Mouse (Mus musculus) liver, embryonic 16.5 days (tissue): ENCODE results near the gene Tmem108. TPM values are rescaled to one million over a fixed set of nuclear protein-coding genes. Genes with fewer than 3 reads are reported as not detected.
"Not testable (repeated sequence)": the region's sequence is repeated elsewhere in the genome, so short reads cannot be mapped to it uniquely, and the experiment has no call there.

Experiments used
- ATAC-seq: fragments of 200-750 bp; cut with Nextera tagmentation; 2 replicates; pipeline ENCODE4 v1.8.0; 2017; ENCODE audit warnings: low read depth, mild to moderate bottlenecking, moderate number of reproducible peaks, moderate library complexity
- H3K27ac ChIP-seq: fragments of 300-500 bp; sonication (generic); 2 replicates; pipeline ENCODE4 v1.5.1; 2014; ENCODE audit warnings: mild to moderate bottlenecking, low read length
- H3K27me3 ChIP-seq: fragments of 300-500 bp; sonication (generic); 2 replicates; pipeline ENCODE4 v1.6.1; 2014; ENCODE audit warnings: low read depth, low read length, mixed read lengths; ENCODE audit not compliant: control insufficient read depth, insufficient read depth
- H3K36me3 ChIP-seq: fragments of 300-500 bp; sonication (generic); 2 replicates; pipeline ENCODE4 v1.6.1; 2014; ENCODE audit warnings: mild to moderate bottlenecking; ENCODE audit not compliant: control insufficient read depth, insufficient read depth
- H3K4me1 ChIP-seq: fragments of 300-500 bp; sonication (generic); 2 replicates; pipeline ENCODE4 v1.6.1; 2014; ENCODE audit warnings: low read depth, low read length, mixed read lengths; ENCODE audit not compliant: control insufficient read depth
- H3K4me2 ChIP-seq: fragments of 300-500 bp; sonication (generic); 2 replicates; pipeline ENCODE4 v1.6.1; 2014; ENCODE audit warnings: low read depth, low read length, mixed read lengths
- H3K4me3 ChIP-seq: fragments of 300-500 bp; sonication (generic); 2 replicates; pipeline ENCODE4 v1.5.1; 2014; ENCODE audit warnings: low read depth, mild to moderate bottlenecking, low read length
- H3K9ac ChIP-seq: fragments of 300-500 bp; sonication (generic); 2 replicates; pipeline ENCODE4 v1.6.1; 2014; ENCODE audit warnings: low read depth, low read length
- H3K9me3 ChIP-seq: fragments of 300-500 bp; sonication (generic); replicated peaks from 2 replicates; pipeline ENCODE4 v1.6.1; 2016; ENCODE audit warnings: low read length; ENCODE audit not compliant: control insufficient read depth
- WGBS: fragments of 180-500 bp; shearing (Covaris S2); extraction: QIAGEN DNeasy Blood & Tissue Kit; methylation state at CpG from one replicate; pipeline ENCODE4 v1.1.7; 2014; ENCODE audit not compliant: insufficient replicate concordance; 5-methylcytosine and 5-hydroxymethylcytosine counted together
- polyA plus RNA-seq: library from polyadenylated mRNA; unstranded; fragments of >200 nt; fragmentation: Nextera tagmentation; extraction: Ambion mirVana; gene quantifications from 2 replicates; pipeline ENCODE4 v1.2.1, GENCODE M21; 2015

Gene Tmem108
- polyA plus RNA-seq, 1 experiment from 2014 or later = 1.9 TPM

DNA sequence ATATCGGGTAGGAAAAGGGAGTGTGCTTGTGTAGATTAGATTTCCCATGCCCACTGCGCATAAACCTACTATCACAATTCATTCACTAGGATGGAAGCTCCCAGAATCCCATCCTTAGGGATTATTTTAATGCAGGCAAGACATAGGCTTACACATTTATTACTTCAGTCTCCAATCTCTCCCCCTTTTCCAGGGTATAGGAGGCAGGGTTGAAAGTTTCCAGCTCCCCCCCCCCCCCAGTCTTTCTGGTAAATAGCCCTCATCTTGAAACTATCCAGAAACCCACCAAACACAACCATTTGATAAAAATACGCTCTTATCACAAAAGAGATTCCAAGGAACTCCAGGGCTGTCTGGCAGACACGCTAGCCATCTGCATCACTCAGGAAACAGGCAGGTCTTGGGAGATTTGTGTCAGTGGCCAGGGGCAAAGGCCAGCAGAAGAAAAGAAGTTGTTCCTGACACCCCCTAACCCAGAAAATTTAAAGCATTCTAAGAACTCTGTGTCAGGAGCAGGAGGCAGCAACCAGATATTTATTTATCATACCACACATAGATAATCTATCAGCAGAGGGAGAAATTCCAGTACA is 79.8 kb downstream of the Tmem108 start:
- no peaks in the 10 kb centered on the region for H3K27me3 ChIP-seq
- no peak overlapping the region for H3K9ac ChIP-seq
- WGBS = 46% methylated on average over 4 of the region's 4 CpGs
- no peak overlapping the region for H3K4me2 ChIP-seq
- no peaks in the 10 kb centered on the region for H3K4me1 ChIP-seq
- H3K4me3 ChIP-seq = no peak overlapping the region
- H3K36me3 ChIP-seq = no peaks in the 10 kb centered on the region
- no peak for ATAC-seq
- H3K9me3 ChIP-seq = no peaks in the 10 kb centered on the region
- no peak overlapping the region for H3K27ac ChIP-seq

GRCm38 (mm10) chr9:103679234-103679633 is 82.4 kb downstream of the Tmem108 start:
- Histone ChIP-seq H3K27ac (no peak overlapping the region), H3K4me1 (no peaks in the 10 kb centered on the region), H3K4me3 (no peak overlapping the region), H3K9me3 (no peaks in the 10 kb centered on the region), H3K36me3 (no peaks in the 10 kb centered on the region), H3K4me2 (no peak overlapping the region), H3K27me3 (no peaks in the 10 kb centered on the region), H3K9ac (no peak overlapping the region)
- no peak for ATAC-seq
- 33% methylated on average over 2 of the region's 2 CpGs for WGBS

- Histone ChIP-seq H3K36me3 (no peaks in the 10 kb centered on the region), H3K4me1 (no peaks in the 10 kb centered on the region), H3K27ac (no peak overlapping the region), H3K9ac (no peak overlapping the region), H3K27me3 (no peaks in the 10 kb centered on the region), H3K4me2 (no peak overlapping the region), H3K4me3 (no peak overlapping the region), H3K9me3 (no peaks in the 10 kb centered on the region)
- ATAC-seq = no peak
- 56% methylated on average over 7 of the region's 7 CpGs for WGBS
Measured at GRCm38 (mm10) chr9:103678531-103679060, 83.0 kb downstream of the Tmem108 start.

DNA sequence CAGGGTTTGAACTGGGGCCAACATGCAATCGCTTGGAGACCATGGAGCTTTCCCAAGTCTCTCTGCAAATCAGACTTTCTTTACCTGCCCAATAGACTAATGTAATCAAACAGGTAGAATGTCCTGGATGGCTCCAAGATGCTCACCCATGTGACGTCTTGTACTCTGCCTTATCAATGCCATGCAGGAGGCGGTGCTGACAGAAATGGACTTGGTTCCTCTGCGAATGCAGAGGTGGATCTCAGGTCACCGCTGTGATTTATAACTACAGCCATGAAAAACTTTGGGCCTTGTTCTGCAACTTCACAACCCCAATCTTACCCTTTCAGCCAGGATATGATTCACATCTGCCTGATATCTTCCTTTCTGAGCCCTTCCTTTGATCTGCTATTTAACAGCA is 83.8 kb downstream of the Tmem108 start:
- Histone ChIP-seq H3K4me1 (no peaks in the 10 kb centered on the region), H3K27ac (no peak overlapping the region), H3K4me2 (no peak overlapping the region), H3K4me3 (no peak overlapping the region), H3K9me3 (no peaks in the 10 kb centered on the region), H3K27me3 (no peaks in the 10 kb centered on the region), H3K9ac (no peak overlapping the region), H3K36me3 (no peaks in the 10 kb centered on the region)
- no peak for ATAC-seq
- 59% methylated on average over 5 of the region's 5 CpGs for WGBS

- Histone ChIP-seq H3K4me3 (no peak overlapping the region), H3K27me3 (no peaks in the 10 kb centered on the region), H3K9me3 (no peaks in the 10 kb centered on the region), H3K9ac (no peak overlapping the region), H3K4me2 (no peak overlapping the region), H3K27ac (no peak overlapping the region), H3K36me3 (no peaks in the 10 kb centered on the region), H3K4me1 (no peaks in the 10 kb centered on the region)
- ATAC-seq = no peak
- 64% methylated on average over 13 of the region's 13 CpGs for WGBS
Measured at GRCm38 (mm10) chr9:103675721-103676480, 85.7 kb downstream of the Tmem108 start.

DNA sequence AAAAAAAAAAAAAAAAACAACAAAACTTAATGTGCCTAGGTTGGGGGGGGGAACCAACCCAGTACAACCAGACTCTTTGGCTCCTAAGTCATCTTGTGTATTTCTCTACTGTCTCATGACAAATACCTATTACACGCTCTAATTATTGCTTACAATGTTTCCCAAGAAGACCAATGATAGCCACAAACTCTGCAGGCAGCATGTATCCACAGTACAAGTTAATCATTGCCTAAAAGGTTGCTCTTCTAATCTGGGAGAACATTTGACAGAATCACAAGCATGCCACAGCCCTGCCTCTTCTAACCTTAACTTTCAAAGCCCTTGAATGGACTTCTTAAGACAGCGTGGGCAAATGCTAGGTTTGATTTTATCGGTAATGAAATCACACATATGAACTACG is 88.8 kb downstream of the Tmem108 start:
- no peaks in the 10 kb centered on the region for H3K36me3 ChIP-seq
- no peaks in the 10 kb centered on the region for H3K4me1 ChIP-seq
- H3K9ac ChIP-seq = no peak overlapping the region
- WGBS = 66% methylated on average over 4 of the region's 4 CpGs
- no peaks in the 10 kb centered on the region; the same call in 1 of the 2 replicates for H3K9me3 ChIP-seq
- H3K27ac ChIP-seq = no peak overlapping the region
- no peak for ATAC-seq
- no peak overlapping the region for H3K4me3 ChIP-seq
- H3K4me2 ChIP-seq = no peak overlapping the region
- H3K27me3 ChIP-seq = no peaks in the 10 kb centered on the region

- H3K9ac ChIP-seq, H3K36me3 ChIP-seq, H3K4me3 ChIP-seq, H3K27ac ChIP-seq, H3K4me2 ChIP-seq, H3K4me1 ChIP-seq, H3K27me3 ChIP-seq, H3K9me3 ChIP-seq, ATAC-seq: not testable (repeated sequence)
- 76% methylated on average over 8 of the region's 8 CpGs for WGBS
Measured at GRCm38 (mm10) chr9:103670592-103671113, 91.0 kb downstream of the Tmem108 start.

GRCm38 (mm10) chr9:103668830-103669229 is 92.8 kb downstream of the Tmem108 start:
- H3K4me1 ChIP-seq = no peaks in the 10 kb centered on the region
- H3K27me3 ChIP-seq = no peaks in the 10 kb centered on the region
- no peak overlapping the region for H3K9ac ChIP-seq
- no peak overlapping the region for H3K4me3 ChIP-seq
- H3K36me3 ChIP-seq = no peaks in the 10 kb centered on the region
- no peak overlapping the region for H3K27ac ChIP-seq
- no peaks in the 10 kb centered on the region; the same call in 1 of the 2 replicates for H3K9me3 ChIP-seq
- no peak overlapping the region for H3K4me2 ChIP-seq
- no peak for ATAC-seq
- 72% methylated on average over 6 of the region's 6 CpGs for WGBS

- H3K9me3 ChIP-seq = no peaks in the 10 kb centered on the region; the same call in 1 of the 2 replicates
- no peak overlapping the region for H3K4me2 ChIP-seq
- no peak overlapping the region for H3K9ac ChIP-seq
- H3K4me3 ChIP-seq = no peak overlapping the region
- H3K27ac ChIP-seq = no peak overlapping the region
- H3K4me1 ChIP-seq = no peaks in the 10 kb centered on the region
- WGBS = 53% methylated on average over 6 of the region's 6 CpGs
- ATAC-seq = no peak
- no peaks in the 10 kb centered on the region for H3K27me3 ChIP-seq
- no peaks in the 10 kb centered on the region for H3K36me3 ChIP-seq
Measured at GRCm38 (mm10) chr9:103665817-103666216, 95.8 kb downstream of the Tmem108 start.
